Mouse (Mus musculus): ENCODE results near the gene Vmn1r189. TPM values are rescaled to one million over a fixed set of nuclear protein-coding genes. Genes with fewer than 3 reads are reported as not detected.
A peak's percentile ranks its signal among the peaks of the same experiment; 100 is the strongest.

Gene Vmn1r189
- polyA plus RNA-seq, 1 experiment from 2014 or later = not detected

GRCm38 (mm10) chr13:22051523-22051859 lies 54.1 kb downstream of the Vmn1r189 start:
- Histone ChIP-seq H3K4me1 (ENCODE audit: insufficient read depth, low read depth, low read length) (0 out of 2 replicates have a peak, but pooled peaks cover 2% of the 10 kb centered on the region), H3K27ac (ENCODE audit: low read length) (peak overlapping the region; percentile 57; the same call in 1 of the 2 replicates), H3K36me3 (ENCODE audit: insufficient read depth, low read length) (no peaks in the 10 kb centered on the region), H3K9ac (replicated peaks; ENCODE audit: low read depth) (no peak overlapping the region; the same call in 1 of the 2 replicates), H3K4me2 (replicated peaks; ENCODE audit: low read depth, low read length) (peak overlapping the region; percentile 71), H3K4me3 (ENCODE audit: low read depth, low read length) (peak overlapping the region; percentile 42), H3K27me3 (replicated peaks; ENCODE audit: insufficient read depth, low read length) (no peaks in the 10 kb centered on the region), H3K9me3 (ENCODE audit: low read length) (no peaks in the 10 kb centered on the region)
- 12% methylated on average over 5 of the region's 5 CpGs for WGBS
- no peak for DNase-seq (ENCODE audit: low spot score)
- ATAC-seq = no peak
- TF ChIP-seq CTCF (IDR thresholded peaks at IDR 0.05) (no peak), EP300 (IDR thresholded peaks at IDR 0.05) (no peak)

DNA sequence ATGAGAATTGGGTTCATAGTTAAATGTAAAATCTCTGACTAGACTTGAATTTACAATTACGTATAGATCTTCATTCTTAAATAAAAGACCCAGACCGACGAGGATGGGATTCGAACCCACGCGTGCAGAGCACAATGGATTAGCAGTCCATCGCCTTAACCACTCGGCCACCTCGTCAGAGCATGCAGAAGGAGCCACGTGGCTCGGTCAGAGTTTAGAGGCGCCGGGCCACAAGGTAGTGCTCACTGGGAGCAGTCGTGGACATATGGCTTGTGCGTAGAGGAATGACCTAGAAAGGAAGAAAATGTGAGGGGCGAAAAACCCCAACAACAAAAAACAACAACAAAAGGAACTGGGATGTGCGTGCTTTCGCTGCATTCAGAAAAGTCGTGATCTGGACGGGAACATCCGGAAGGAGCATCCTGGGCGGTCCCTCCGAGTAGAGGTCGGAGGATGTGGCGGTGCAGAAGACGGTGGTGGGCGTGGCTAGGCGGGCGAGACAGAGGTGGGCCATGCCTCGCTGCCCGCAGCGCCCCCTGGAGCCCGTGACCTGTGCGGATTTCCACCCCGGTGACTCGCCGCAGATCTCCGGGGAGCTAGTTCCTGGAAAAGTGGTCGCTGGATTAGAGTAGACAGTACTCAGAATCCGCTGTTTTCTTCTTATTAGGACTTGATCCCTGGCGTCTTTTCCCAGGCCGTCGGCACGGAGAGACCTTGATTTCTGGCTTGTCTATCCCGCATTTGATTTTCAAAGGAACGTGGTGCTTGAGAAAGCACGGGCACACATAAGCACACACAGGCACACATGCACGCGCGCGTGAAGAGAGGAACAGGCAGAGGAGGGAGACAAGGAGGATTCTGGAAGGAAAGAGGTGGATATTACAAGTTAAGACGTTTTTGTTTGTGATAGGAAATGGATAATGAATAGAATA lies 54.8 kb downstream of the Vmn1r189 start:
- H3K4me3 ChIP-seq (ENCODE audit: low read depth, low read length) = peak overlapping the region; percentile 42
- ATAC-seq (peak; percentile 97), DNase-seq (ENCODE audit: low spot score) (peak; percentile 97)
- peak overlapping the region; percentile 71 for H3K4me2 ChIP-seq (replicated peaks; ENCODE audit: low read depth, low read length)
- H3K27ac ChIP-seq (ENCODE audit: low read length) = peak overlapping the region; percentile 65
- no peak for TF ChIP-seq EP300 (IDR thresholded peaks at IDR 0.05)
- TF ChIP-seq CTCF (IDR thresholded peaks at IDR 0.05) = peak; percentile 89
- under 1% methylated on average over 50 of the region's 52 CpGs for WGBS
- H3K4me1 ChIP-seq (ENCODE audit: insufficient read depth, low read depth, low read length) = 0 out of 2 replicates have a peak, but pooled peaks cover 2% of the 10 kb centered on the region
- H3K27me3 ChIP-seq (replicated peaks; ENCODE audit: insufficient read depth, low read length) = no peaks in the 10 kb centered on the region
- no peaks in the 10 kb centered on the region for H3K36me3 ChIP-seq (ENCODE audit: insufficient read depth, low read length)
- H3K9ac ChIP-seq (replicated peaks; ENCODE audit: low read depth) = peak overlapping the region; percentile 32; the same call in 1 of the 2 replicates
- H3K9me3 ChIP-seq (ENCODE audit: low read length) = no peaks in the 10 kb centered on the region

Small RNAs within 50 kb of the gene (microRNA-seq; reads per million reads assigned to microRNA genes)
- gene Gm26300 = not detected

Other genes starting within 250 kb of the Vmn1r189 start
- gene Zfp184, start 160.7 kb downstream of the Vmn1r189 start, polyA plus RNA-seq (2015; fragmentation: Nextera tagmentation; extraction: Ambion mirVana) = 2.5 and 3.4 TPM in 2 replicates
- gene Pom121l2, start 124.6 kb downstream of the Vmn1r189 start, polyA plus RNA-seq (2015; fragmentation: Nextera tagmentation; extraction: Ambion mirVana) = not detected in 2 replicates
- 0.62 and 1.1 TPM in 2 replicates for gene Prss16, start 96.1 kb downstream of the Vmn1r189 start, polyA plus RNA-seq (2015; fragmentation: Nextera tagmentation; extraction: Ambion mirVana)
- gene Hist1h2ah, start 70.3 kb downstream of the Vmn1r189 start, polyA plus RNA-seq (2015; fragmentation: Nextera tagmentation; extraction: Ambion mirVana) = 4.2 and 5.2 TPM in 2 replicates
- gene Hist1h2bk, start 70.0 kb downstream of the Vmn1r189 start, polyA plus RNA-seq (2015; fragmentation: Nextera tagmentation; extraction: Ambion mirVana) = 0.45 and 0.81 TPM in 2 replicates
- 4.1 and 4.6 TPM in 2 replicates for gene Hist1h4i, start 64.5 kb downstream of the Vmn1r189 start, polyA plus RNA-seq (2015; fragmentation: Nextera tagmentation; extraction: Ambion mirVana)
- 2.7 TPM in 1 of 2 replicates, not detected in the other for gene Hist1h2ag, start 62.9 kb downstream of the Vmn1r189 start, polyA plus RNA-seq (2015; fragmentation: Nextera tagmentation; extraction: Ambion mirVana)
- 1.0 and 1.5 TPM in 2 replicates for gene Hist1h2bj, start 62.6 kb downstream of the Vmn1r189 start, polyA plus RNA-seq (2015; fragmentation: Nextera tagmentation; extraction: Ambion mirVana)
- gene Vmn1r188, start 21.4 kb downstream of the Vmn1r189 start, polyA plus RNA-seq (2015; fragmentation: Nextera tagmentation; extraction: Ambion mirVana) = not detected in 2 replicates
- gene Vmn1r191, start 78.1 kb upstream of the Vmn1r189 start, polyA plus RNA-seq (2015; fragmentation: Nextera tagmentation; extraction: Ambion mirVana) = not detected in 2 replicates
- gene Vmn1r192, start 85.3 kb upstream of the Vmn1r189 start, polyA plus RNA-seq (2015; fragmentation: Nextera tagmentation; extraction: Ambion mirVana) = not detected in 2 replicates
- not detected in 2 replicates for gene Vmn1r193, start 117.3 kb upstream of the Vmn1r189 start, polyA plus RNA-seq (2015; fragmentation: Nextera tagmentation; extraction: Ambion mirVana)
- gene Vmn1r194, start 138.4 kb upstream of the Vmn1r189 start, polyA plus RNA-seq (2015; fragmentation: Nextera tagmentation; extraction: Ambion mirVana) = not detected in 2 replicates
- gene Vmn1r195, start 164.7 kb upstream of the Vmn1r189 start, polyA plus RNA-seq (2015; fragmentation: Nextera tagmentation; extraction: Ambion mirVana) = not detected in 2 replicates
- not detected in 2 replicates for gene Vmn1r196, start 184.1 kb upstream of the Vmn1r189 start, polyA plus RNA-seq (2015; fragmentation: Nextera tagmentation; extraction: Ambion mirVana)
- not detected in 2 replicates for gene Vmn1r197, start 218.8 kb upstream of the Vmn1r189 start, polyA plus RNA-seq (2015; fragmentation: Nextera tagmentation; extraction: Ambion mirVana)
- not detected in 2 replicates for gene Vmn1r198, start 244.5 kb upstream of the Vmn1r189 start, polyA plus RNA-seq (2015; fragmentation: Nextera tagmentation; extraction: Ambion mirVana)